Mouse (Mus musculus) E14TG2a.4 (cell line): Measurements from ENCODE around the gene Pde3b.

Experiments used
- CTCF ChIP-seq: conservative IDR thresholded peaks from 2 replicates; pipeline ENCODE4 v1.5.1; 2014; ENCODE audit warnings: low read length
- POU5F1 ChIP-seq: IDR thresholded peaks from 2 replicates; pipeline ENCODE4 v1.6.1; 2014; ENCODE audit warnings: low read length, borderline replicate concordance

DNA sequence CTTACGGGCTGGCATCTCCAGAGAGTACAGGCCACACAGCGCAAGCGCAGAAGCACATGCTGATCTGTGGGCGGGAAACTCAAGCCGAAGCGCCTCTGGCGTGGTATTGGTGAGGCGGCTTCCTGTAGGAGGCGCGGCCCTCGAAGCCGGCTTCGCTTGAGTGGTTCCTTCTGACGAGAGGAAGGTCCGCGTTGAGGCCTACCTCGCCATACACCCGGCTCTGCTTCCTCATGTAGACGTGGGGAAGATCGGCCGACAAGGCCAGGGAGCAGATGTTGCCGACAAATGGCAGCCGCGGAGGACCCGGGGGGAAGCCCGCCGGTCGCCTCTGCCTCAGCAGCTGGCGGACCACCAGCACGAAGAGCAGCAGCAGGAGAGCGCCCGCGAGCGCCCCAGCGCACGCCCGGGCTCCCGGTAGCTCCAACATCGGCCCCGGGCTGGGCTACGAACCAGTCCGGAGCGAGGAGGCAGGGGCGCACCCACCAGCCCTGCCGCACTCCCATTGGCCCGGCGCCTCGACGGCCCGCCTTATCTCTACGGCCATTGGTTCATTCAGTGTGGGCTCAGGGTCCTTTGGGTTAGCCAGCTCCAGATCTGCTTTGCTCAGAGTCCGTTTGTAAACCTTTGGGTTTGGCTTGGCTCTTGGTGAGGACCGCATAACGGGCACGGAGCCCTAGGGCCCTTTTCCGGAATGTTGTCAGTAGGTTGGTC is 147.6 kb downstream of the Pde3b start, which contains the start of gene Cyp2r1:
- no peak for TF ChIP-seq CTCF
- no peak for TF ChIP-seq POU5F1
